Mouse (Mus musculus) cortical plate, adult 2 months (tissue): ENCODE results near the gene Tbc1d10a.

Source experiments
- CTCF ChIP-seq: fragments of 200-500 bp; IDR thresholded peaks from 2 replicates; pipeline ENCODE4 v1.5.1; 2011; ENCODE audit warnings: mild to moderate bottlenecking, control low read depth, low read length; ENCODE audit not compliant: insufficient read depth; ENCODE audit errors: extremely low read depth
- POLR2A ChIP-seq: fragments of 200-500 bp; IDR thresholded peaks from 2 replicates; pipeline ENCODE4 v1.6.1; 2011; ENCODE audit warnings: mild to moderate bottlenecking, low read length, control low read depth; ENCODE audit not compliant: insufficient read depth; ENCODE audit errors: extremely low read depth

GRCm38 (mm10) chr11:4246126-4246525 is 59.5 kb downstream of the Tbc1d10a start:
- TF ChIP-seq CTCF = no peak
- TF ChIP-seq POLR2A = no peak
